ENCODE assay signal across 21 mouse cellular contexts in genomic region chr10:81210154-81210553, GRCm38 (mm10). TPM values are rescaled to one million over a fixed set of nuclear protein-coding genes. Genes with fewer than 3 reads are reported as not detected.
DNase-seq lines count a peak whose midpoint lies in the region; ATAC-seq and TF ChIP-seq lines count a peak whose summit lies in the region.
"Had no signal": no experiment of that assay in that cellular context is flagged by ENCODE, and none has a peak within 500 bp of the region (broad histone marks: within the 10 kb centered on the region; RNA-seq: fewer than 3 reads in every experiment).

No protein-coding gene starts in this region.

- no peaks in the 10 kb centered on the region for H3K4me1 ChIP-seq in heart, postnatal 0 days (ENCODE audit: control insufficient read depth, insufficient read depth)
- no peaks in the 10 kb centered on the region for H3K4me1 ChIP-seq in heart, embryonic 11.5 days (ENCODE audit: control insufficient read depth, insufficient read depth, low read length)
- H3K4me1 ChIP-seq in liver, embryonic 14.5 days (replicated peaks; ENCODE audit: control insufficient read depth in 2 of 2, insufficient read depth in 2 of 2, low read length in 1 of 2) = no peaks in the 10 kb centered on the region
- no peaks in the 10 kb centered on the region for H3K4me1 ChIP-seq in stomach, postnatal 0 days (replicated peaks; ENCODE audit: control insufficient read depth, insufficient read depth)
- H3K4me1 ChIP-seq: embryonic facial prominence, embryonic 12.5 days; liver, embryonic 15.5 days had no signal

- peak; percentile 40 for TF ChIP-seq CTCF in heart, postnatal 0 days (IDR thresholded peaks at IDR 0.05; ENCODE audit: low read depth)
- peak; percentile 69 for TF ChIP-seq CTCF in liver, embryonic 14.5 days (IDR thresholded peaks at IDR 0.05; ENCODE audit: low read depth)
- peak; percentile 48 for TF ChIP-seq CTCF in stomach, postnatal 0 days (IDR thresholded peaks at IDR 0.05; ENCODE audit: low read depth)

- DNase-seq in heart, postnatal 0 days (ENCODE audit: low spot score) = no peak
- DNase-seq in liver, embryonic 14.5 days (ENCODE audit: low read depth in 3 of 3, low spot score in 3 of 3) = no peak
- DNase-seq in liver = no peak
- peak; percentile 47 for DNase-seq in thymus, postnatal 4 days
- DNase-seq in thymus, postnatal 36 days = no peak
- no peak for DNase-seq in stomach, postnatal 0 days (ENCODE audit: low spot score)
- DNase-seq in cerebellum, adult 9-10 months = no peak
- DNase-seq: adrenal gland, adult 8-10 months; cerebellum, postnatal 14 days; right cerebral cortex, postnatal 25 days; thymus, postnatal 25 days had no signal

- no peak overlapping the region for H3K4me3 ChIP-seq in heart, postnatal 0 days (ENCODE audit: low read depth, low read length)
- H3K4me3 ChIP-seq in heart, embryonic 11.5 days (ENCODE audit: low read depth, low read length) = no peak overlapping the region
- H3K4me3 ChIP-seq in liver, embryonic 14.5 days (ENCODE audit: insufficient read depth in 1 of 2, low read depth in 2 of 2, low read length in 2 of 2) = no peak overlapping the region
- no peak overlapping the region for H3K4me3 ChIP-seq in stomach, postnatal 0 days (ENCODE audit: low read depth, low read length)
- H3K4me3 ChIP-seq: embryonic facial prominence, embryonic 12.5 days; liver, embryonic 15.5 days had no signal

- no peak overlapping the region for H3K27ac ChIP-seq in heart, postnatal 0 days (ENCODE audit: low read depth)
- H3K27ac ChIP-seq in heart, embryonic 11.5 days (ENCODE audit: low read depth, low read length) = no peak overlapping the region
- no peak overlapping the region for H3K27ac ChIP-seq in liver, embryonic 14.5 days
- H3K27ac ChIP-seq in stomach, postnatal 0 days (replicated peaks) = no peak overlapping the region
- H3K27ac ChIP-seq: embryonic facial prominence, embryonic 12.5 days; liver, embryonic 15.5 days had no signal

- H3K27me3 ChIP-seq in heart, postnatal 0 days (ENCODE audit: control insufficient read depth, insufficient read depth, low read length) = 0 out of 2 replicates have a peak, but pooled peaks cover 3% of the 10 kb centered on the region
- no peaks in the 10 kb centered on the region for H3K27me3 ChIP-seq in heart, embryonic 11.5 days (ENCODE audit: control insufficient read depth, insufficient read depth, low read length)
- no peaks in the 10 kb centered on the region for H3K27me3 ChIP-seq in liver, embryonic 14.5 days (ENCODE audit: control insufficient read depth, insufficient read depth, low read length)
- no peaks in the 10 kb centered on the region for H3K27me3 ChIP-seq in stomach, postnatal 0 days (ENCODE audit: control insufficient read depth, insufficient read depth, low read length)
- H3K27me3 ChIP-seq: embryonic facial prominence, embryonic 12.5 days had no signal

- no peaks in the 10 kb centered on the region for H3K9me3 ChIP-seq in heart, postnatal 0 days (replicated peaks; ENCODE audit: control insufficient read depth, low read length)
- H3K9me3 ChIP-seq in heart, embryonic 11.5 days (replicated peaks; ENCODE audit: control insufficient read depth, low read length) = 0 out of 2 replicates have a peak, but pooled peaks cover 3% of the 10 kb centered on the region
- peaks cover 3% of the 10 kb centered on the region for H3K9me3 ChIP-seq in liver, embryonic 14.5 days (ENCODE audit: control insufficient read depth, low read length)
- H3K9me3 ChIP-seq in stomach, postnatal 0 days (ENCODE audit: control insufficient read depth, low read length) = no peaks in the 10 kb centered on the region

- 92% methylated on average over 5 of the region's 5 CpGs for WGBS in heart, postnatal 0 days
- 88% methylated on average over 5 of the region's 5 CpGs for WGBS in heart, embryonic 11.5 days (ENCODE audit: insufficient replicate concordance)
- whole genome bisulfite sequencing in liver, embryonic 14.5 days (ENCODE audit: insufficient replicate concordance) = 85% methylated on average over 5 of the region's 5 CpGs
- 94% methylated on average over 5 of the region's 5 CpGs for WGBS in stomach, postnatal 0 days

- H3K4me2 ChIP-seq in heart, postnatal 0 days (ENCODE audit: low read depth, low read length) = no peak overlapping the region
- no peak overlapping the region for H3K4me2 ChIP-seq in heart, embryonic 11.5 days
- H3K4me2 ChIP-seq in liver, embryonic 14.5 days (ENCODE audit: low read depth) = no peak overlapping the region
- no peak overlapping the region for H3K4me2 ChIP-seq in stomach, postnatal 0 days (replicated peaks; ENCODE audit: low read depth)
- H3K4me2 ChIP-seq: embryonic facial prominence, embryonic 12.5 days; liver, embryonic 15.5 days had no signal

- no peak for TF ChIP-seq EP300 in heart, postnatal 0 days (IDR thresholded peaks at IDR 0.05; ENCODE audit: low read depth)
- TF ChIP-seq EP300 in liver, embryonic 14.5 days (IDR thresholded peaks at IDR 0.05; ENCODE audit: low read depth) = no peak
- TF ChIP-seq EP300 in stomach, postnatal 0 days (optimal IDR thresholded peaks at IDR 0.05) = no peak

- H3K9ac ChIP-seq in heart, postnatal 0 days (replicated peaks; ENCODE audit: low read depth, low read length) = no peak overlapping the region
- H3K9ac ChIP-seq in heart, embryonic 11.5 days (ENCODE audit: low read depth, low read length) = no peak overlapping the region
- no peak overlapping the region for H3K9ac ChIP-seq in liver, embryonic 14.5 days (replicated peaks)
- no peak overlapping the region for H3K9ac ChIP-seq in stomach, postnatal 0 days (ENCODE audit: low read length)
- H3K9ac ChIP-seq: embryonic facial prominence, embryonic 12.5 days; liver, embryonic 15.5 days had no signal

- no peak for ATAC-seq in heart, postnatal 0 days (ENCODE audit: insufficient read depth, low read depth)
- ATAC-seq in heart, embryonic 11.5 days (replicated peaks; ENCODE audit: insufficient number of reproducible peaks, low FRiP score, low TSS enrichment) = no peak
- ATAC-seq in liver, embryonic 14.5 days (ENCODE audit: insufficient read depth) = no peak
- ATAC-seq in stomach, postnatal 0 days (ENCODE audit: low FRiP score, low TSS enrichment) = no peak
- ATAC-seq: intestine, embryonic 16.5 days had no signal

- H3K36me3 ChIP-seq in heart, postnatal 0 days (replicated peaks; ENCODE audit: control insufficient read depth, insufficient read depth, low read length) = no peaks in the 10 kb centered on the region
- H3K36me3 ChIP-seq in heart, embryonic 11.5 days (ENCODE audit: control insufficient read depth, insufficient read depth, low read length) = no peaks in the 10 kb centered on the region
- no peaks in the 10 kb centered on the region for H3K36me3 ChIP-seq in liver, embryonic 14.5 days (replicated peaks; ENCODE audit: control insufficient read depth, insufficient read depth, low read depth)
- H3K36me3 ChIP-seq in stomach, postnatal 0 days (ENCODE audit: control insufficient read depth, insufficient read depth, low read length) = no peaks in the 10 kb centered on the region
- H3K36me3 ChIP-seq: embryonic facial prominence, embryonic 12.5 days; liver, embryonic 15.5 days had no signal

RNA-seq across cellular contexts. Expression of gene Nmrk2, which starts 8.3 kb away (rescaled TPM):
- total RNA-seq in heart, postnatal 0 days (2014; rRNA removed; ENCODE audit: low replicate concordance) = 30.5 and 35.2 TPM in 2 replicates
- polyA plus RNA-seq in heart, postnatal 0 days (2015; fragmentation: Nextera tagmentation; extraction: Ambion mirVana) = 13.0 and 14.2 TPM in 2 replicates
- 2.2 and 3.6 TPM in 2 replicates for polyA plus RNA-seq in heart, embryonic 11.5 days (2014; fragmentation: Nextera tagmentation; extraction: Ambion mirVana)
- polyA plus RNA-seq in liver, embryonic 14.5 days (2012; rRNA removed) = not detected in 2 replicates
- not detected in 2 replicates for polyA plus RNA-seq in liver, embryonic 14.5 days (2014; fragmentation: Nextera tagmentation; extraction: Ambion mirVana)
- 0.07 TPM in 1 of 2 replicates, not detected in the other for polyA plus RNA-seq in stomach, postnatal 0 days (2015; fragmentation: Nextera tagmentation; extraction: Ambion mirVana)
- total RNA-seq: adrenal gland, adult 8-10 months; hematopoietic stem cell, adult 5-6 weeks; neutrophil, adult 5-6 weeks had no signal
- polyA plus RNA-seq: intestine, embryonic 16.5 days had no signal

RNA-seq across cellular contexts. Expression of gene Atcay, which starts 20.5 kb away (rescaled TPM):
- 0.58 TPM in 1 of 2 replicates, not detected in the other for total RNA-seq in heart, postnatal 0 days (2014; rRNA removed; ENCODE audit: low replicate concordance)
- polyA plus RNA-seq in heart, postnatal 0 days (2015; fragmentation: Nextera tagmentation; extraction: Ambion mirVana) = 0.25 TPM in 2 replicates
- 0.60 and 0.83 TPM in 2 replicates for polyA plus RNA-seq in heart, embryonic 11.5 days (2014; fragmentation: Nextera tagmentation; extraction: Ambion mirVana)
- 0.01 and 0.14 TPM in 2 replicates for polyA plus RNA-seq in liver, embryonic 14.5 days (2012; rRNA removed)
- polyA plus RNA-seq in liver, embryonic 14.5 days (2014; fragmentation: Nextera tagmentation; extraction: Ambion mirVana) = not detected in 2 replicates
- polyA plus RNA-seq in stomach, postnatal 0 days (2015; fragmentation: Nextera tagmentation; extraction: Ambion mirVana) = 0.64 and 0.91 TPM in 2 replicates
- total RNA-seq: hematopoietic stem cell, adult 5-6 weeks; neutrophil, adult 5-6 weeks had no signal
- polyA plus RNA-seq: liver, embryonic 15.5 days had no signal

RNA-seq across cellular contexts. Expression of gene Zfr2, which starts 22.8 kb away (rescaled TPM):
- 7.0 and 10.2 TPM in 2 replicates for total RNA-seq in heart, postnatal 0 days (2014; rRNA removed; ENCODE audit: low replicate concordance)
- polyA plus RNA-seq in heart, postnatal 0 days (2015; fragmentation: Nextera tagmentation; extraction: Ambion mirVana) = 2.2 and 2.6 TPM in 2 replicates
- polyA plus RNA-seq in heart, embryonic 11.5 days (2014; fragmentation: Nextera tagmentation; extraction: Ambion mirVana) = 2.3 and 3.7 TPM in 2 replicates
- polyA plus RNA-seq in liver, embryonic 14.5 days (2012; rRNA removed) = 0.39 and 0.46 TPM in 2 replicates
- 0.21 and 0.38 TPM in 2 replicates for polyA plus RNA-seq in liver, embryonic 14.5 days (2014; fragmentation: Nextera tagmentation; extraction: Ambion mirVana)
- polyA plus RNA-seq in stomach, postnatal 0 days (2015; fragmentation: Nextera tagmentation; extraction: Ambion mirVana) = 2.1 and 3.2 TPM in 2 replicates

RNA-seq across cellular contexts. Expression of gene 4930442H23Rik, which starts 26.5 kb away (rescaled TPM):
- total RNA-seq in heart, postnatal 0 days (2014; rRNA removed; ENCODE audit: low replicate concordance) = not detected in 2 replicates
- polyA plus RNA-seq in heart, postnatal 0 days (2015; fragmentation: Nextera tagmentation; extraction: Ambion mirVana) = 0.12 TPM in 1 of 2 replicates, not detected in the other
- 0.21 TPM in 1 of 2 replicates, not detected in the other for polyA plus RNA-seq in heart, embryonic 11.5 days (2014; fragmentation: Nextera tagmentation; extraction: Ambion mirVana)
- not detected in 2 replicates for polyA plus RNA-seq in liver, embryonic 14.5 days (2012; rRNA removed)
- polyA plus RNA-seq in liver, embryonic 14.5 days (2014; fragmentation: Nextera tagmentation; extraction: Ambion mirVana) = not detected in 2 replicates
- 0.07 TPM in 1 of 2 replicates, not detected in the other for polyA plus RNA-seq in stomach, postnatal 0 days (2015; fragmentation: Nextera tagmentation; extraction: Ambion mirVana)
- total RNA-seq: adrenal gland, adult 8-10 months; heart, adult 8-10 months; hematopoietic stem cell, adult 5-6 weeks; layer of hippocampus, adult 8-10 months; left cerebral cortex, postnatal 25 days; neutrophil, adult 5-6 weeks had no signal
- polyA plus RNA-seq: embryonic facial prominence, embryonic 12.5 days; intestine, embryonic 16.5 days; stomach, embryonic 14.5 days had no signal

RNA-seq across cellular contexts. Expression of gene Dapk3, which starts 27.3 kb away (rescaled TPM):
- 56.5 and 72.7 TPM in 2 replicates for total RNA-seq in heart, postnatal 0 days (2014; rRNA removed; ENCODE audit: low replicate concordance)
- 29.0 and 31.7 TPM in 2 replicates for polyA plus RNA-seq in heart, postnatal 0 days (2015; fragmentation: Nextera tagmentation; extraction: Ambion mirVana)
- 44.1 and 47.4 TPM in 2 replicates for polyA plus RNA-seq in heart, embryonic 11.5 days (2014; fragmentation: Nextera tagmentation; extraction: Ambion mirVana)
- 16.6 and 17.6 TPM in 2 replicates for polyA plus RNA-seq in liver, embryonic 14.5 days (2012; rRNA removed)
- 13.0 and 16.5 TPM in 2 replicates for polyA plus RNA-seq in liver, embryonic 14.5 days (2014; fragmentation: Nextera tagmentation; extraction: Ambion mirVana)
- 44.6 and 51.8 TPM in 2 replicates for polyA plus RNA-seq in stomach, postnatal 0 days (2015; fragmentation: Nextera tagmentation; extraction: Ambion mirVana)
